Mouse (Mus musculus): ENCODE measurements around the gene Adsl. TPM values are rescaled to one million over a fixed set of nuclear protein-coding genes. Genes with fewer than 3 reads are reported as not detected.
A peak's percentile ranks its signal among the peaks of the same experiment; 100 is the strongest.

Gene Adsl
- total RNA-seq, 2 experiments from 2014 or later, result 24.9 to 31.5 TPM

DNA sequence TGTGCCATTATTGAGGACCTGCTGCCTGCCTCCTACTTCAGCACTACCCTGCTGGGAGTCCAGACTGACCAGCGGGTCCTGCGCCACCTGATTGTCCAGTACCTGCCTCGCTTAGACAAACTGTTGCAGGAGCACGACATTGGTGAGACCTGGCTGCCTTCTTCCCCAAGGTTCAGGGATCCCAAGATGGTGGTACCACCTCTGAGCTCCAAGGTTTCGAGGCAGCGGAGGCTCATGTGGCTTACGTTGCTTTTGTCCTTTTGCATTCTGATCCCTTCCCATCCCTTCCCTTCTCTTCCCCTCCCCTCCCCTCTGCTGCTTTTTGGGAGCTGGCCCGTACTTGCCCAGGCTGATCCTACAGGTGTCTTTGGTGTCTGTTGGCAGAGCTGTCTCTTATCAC, 59.6 kb downstream of the Adsl start:
- no peak for DNase-seq

DNA sequence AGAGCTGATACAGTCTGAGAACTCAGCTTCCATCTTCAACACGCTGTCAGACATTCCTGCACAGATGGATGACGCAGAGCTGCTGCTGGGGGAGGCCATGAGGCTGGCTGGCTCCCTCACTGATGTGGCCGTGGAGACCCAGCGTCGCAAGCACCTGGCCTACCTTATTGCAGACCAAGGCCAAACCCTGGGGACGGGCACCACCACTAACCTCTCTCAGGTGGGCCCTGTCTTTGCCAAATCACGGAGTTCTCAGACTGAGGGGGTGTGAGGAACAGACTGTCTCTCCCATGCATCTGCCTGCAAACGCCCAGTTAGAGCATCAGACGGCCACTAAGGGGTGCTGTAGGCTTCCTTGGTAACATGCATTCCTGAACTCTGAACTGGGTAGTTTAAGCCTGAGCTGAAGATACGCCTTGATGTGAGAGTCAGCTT, 60.4 kb downstream of the Adsl start:
- DNase-seq, result peak; percentile 58 to 59

DNA sequence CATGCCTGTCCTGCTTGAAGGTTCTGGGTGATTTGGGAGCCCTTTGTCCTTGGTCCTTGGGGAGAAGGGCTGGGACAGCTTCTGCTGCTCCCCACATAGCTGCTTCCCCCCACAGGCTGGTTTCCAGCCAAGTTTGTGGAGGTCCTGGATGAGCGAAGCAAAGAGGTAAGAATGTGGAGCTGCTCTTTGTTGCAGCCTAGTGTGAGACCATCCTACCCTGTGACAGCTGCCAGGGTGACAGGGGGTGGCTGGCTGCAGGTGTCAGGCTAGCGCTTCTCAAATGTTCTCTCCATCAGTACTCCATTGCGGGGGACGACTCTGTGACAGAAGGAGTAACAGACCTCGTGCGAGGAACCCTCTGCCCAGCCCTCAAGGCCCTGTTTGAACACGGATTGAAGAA, 61.8 kb downstream of the Adsl start:
- no peak for DNase-seq

DNA sequence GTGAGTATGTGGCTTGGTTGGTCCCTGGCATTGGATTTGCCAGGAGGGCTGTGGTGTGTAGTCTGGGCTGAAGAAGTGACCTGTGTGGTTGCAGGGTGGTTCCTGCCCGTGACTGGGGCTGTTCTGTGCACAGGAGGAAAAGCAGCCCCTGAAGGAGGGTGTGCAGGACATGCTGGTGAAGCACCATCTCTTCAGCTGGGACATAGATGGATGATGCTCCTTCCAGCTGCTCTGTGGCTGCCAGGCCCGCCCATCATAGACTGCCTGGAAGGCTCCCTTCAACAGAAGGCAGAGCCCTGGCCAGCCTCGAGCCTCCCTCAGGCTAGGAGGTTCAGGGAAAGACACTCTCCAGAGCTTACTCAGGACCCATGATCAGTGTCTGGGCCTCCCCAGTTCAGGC, 63.2 kb downstream of the Adsl start:
- DNase-seq, result no peak

DNA sequence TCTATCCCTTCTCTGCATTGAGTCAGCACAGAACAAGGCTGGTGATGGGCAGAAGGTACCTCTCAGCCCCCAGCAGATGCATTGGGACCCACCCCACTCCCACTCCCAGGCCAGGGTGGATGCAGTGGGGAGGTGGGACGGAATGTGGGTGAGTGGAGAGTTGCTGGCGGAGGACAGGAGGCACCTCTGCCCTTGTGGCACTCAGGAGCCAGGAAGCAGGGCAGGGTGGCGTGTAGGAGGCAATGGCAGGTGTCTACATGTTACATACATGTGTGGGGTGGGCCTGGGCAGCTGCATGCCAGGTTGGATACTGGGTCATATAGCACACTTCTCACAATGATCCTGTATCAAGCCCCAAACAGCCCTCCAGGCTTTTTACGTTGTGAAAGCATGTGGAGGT, 64.1 kb downstream of the Adsl start:
- no peak for DNase-seq

DNA sequence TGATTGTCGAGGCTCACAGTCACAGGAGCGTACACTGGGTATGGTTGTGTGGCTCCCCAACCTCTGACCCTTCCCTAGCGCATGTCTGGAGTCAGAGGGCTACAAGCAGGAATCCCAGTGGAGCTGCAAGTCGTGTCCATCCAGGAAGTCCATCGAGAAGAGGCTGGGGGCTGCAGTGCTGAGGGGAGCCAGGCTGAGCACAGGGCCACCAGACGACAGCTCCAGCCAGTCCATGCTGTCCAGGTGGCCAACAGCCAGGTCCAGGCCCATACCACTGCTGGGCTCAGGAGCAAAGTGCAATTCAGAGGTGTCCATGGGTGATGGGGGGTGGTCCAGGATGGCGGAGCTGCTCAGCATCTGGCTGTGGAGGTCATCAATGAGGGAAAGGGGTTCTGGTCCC, 64.9 kb downstream of the Adsl start:
- no peak for DNase-seq

DNA sequence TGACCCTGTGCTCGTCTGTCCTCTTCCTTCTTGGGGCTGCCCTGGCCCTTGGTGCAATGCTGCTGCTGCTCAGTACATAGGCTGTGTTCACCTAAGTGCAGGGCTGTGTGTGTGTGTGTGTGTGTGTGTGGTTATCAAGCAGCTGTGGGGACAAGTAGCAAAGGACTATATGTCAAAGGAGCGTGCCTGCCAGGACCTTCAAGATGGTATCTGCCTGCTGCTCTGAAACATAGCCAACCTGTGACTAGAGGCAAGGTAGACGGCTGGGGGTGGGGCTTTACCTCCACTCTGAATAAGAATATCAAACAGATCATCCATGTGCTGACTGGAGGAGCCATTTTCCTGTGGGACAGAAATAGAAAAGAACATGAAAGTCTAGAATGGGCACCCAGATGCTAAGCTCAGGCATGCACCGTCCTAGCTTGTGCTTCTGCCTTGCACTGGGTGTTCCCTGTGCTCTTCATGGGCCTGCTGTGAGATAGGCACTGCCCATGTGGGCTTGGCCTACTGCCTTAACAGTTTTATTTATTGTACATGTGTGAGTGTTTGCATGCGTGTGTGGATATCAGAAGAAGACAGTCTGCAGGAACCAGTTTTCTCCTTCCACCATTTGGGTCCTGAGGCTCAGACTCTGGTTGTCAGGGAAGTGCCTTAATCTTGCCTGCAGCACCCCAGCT, 66.9 kb downstream of the Adsl start:
- DNase-seq, result no peak

DNA sequence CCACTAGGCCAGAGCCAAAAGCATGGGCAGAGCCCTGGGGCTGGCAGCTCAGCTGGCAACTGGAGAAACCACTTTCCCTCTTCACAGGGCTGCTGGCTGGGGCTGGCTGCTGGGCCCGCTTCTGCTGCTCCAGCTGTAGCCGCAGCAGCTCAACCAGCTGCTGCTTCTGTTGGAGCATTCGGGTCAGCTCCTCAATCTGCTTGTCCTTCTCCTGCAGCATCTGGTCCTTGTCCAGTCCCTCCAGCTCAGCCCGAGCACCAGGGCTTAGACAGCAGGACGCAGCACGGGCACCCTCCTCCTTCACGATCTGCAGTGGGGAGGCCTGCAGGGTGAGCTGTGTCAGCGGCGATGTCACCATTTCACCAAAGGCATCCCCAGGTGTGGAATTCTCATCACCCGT, 68.2 kb downstream of the Adsl start:
- DNase-seq, result no peak

DNA sequence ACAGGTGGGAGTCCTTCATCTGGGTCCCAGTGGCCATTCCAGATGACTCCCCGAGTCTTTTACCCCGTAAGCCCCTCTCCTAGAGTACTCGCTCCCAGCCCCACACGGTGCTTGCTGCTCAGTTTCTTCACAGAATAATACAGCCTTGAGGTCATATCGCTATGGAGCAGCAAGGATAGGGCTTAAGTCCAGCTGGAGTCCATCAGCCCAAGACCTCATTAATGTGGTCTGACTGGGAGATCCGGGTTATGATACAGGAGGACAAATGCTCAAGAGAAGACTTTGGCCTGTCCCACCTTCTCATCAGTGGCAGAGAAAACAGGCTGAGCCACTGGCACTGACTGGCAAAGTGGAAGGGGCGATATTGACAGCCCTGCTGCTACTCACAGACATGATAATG, 69.0 kb downstream of the Adsl start:
- no peak for DNase-seq

Small RNA genes within 50 kb of the gene (microRNA-seq; reads per million reads assigned to microRNA genes)
- gene Mir5113, result 17.1 to 21.2 reads per million in 2 experiments

Other genes with a start within 250 kb of the Adsl start
- gene Tnrc6b, start 237.2 kb upstream of the Adsl start, total RNA-seq (2021), result 100 to 1,000 TPM in 1 of 2 experiments, 10 to 100 TPM in 1; 97.8 to 105 TPM
- gene Sgsm3, start 29.3 kb downstream of the Adsl start, total RNA-seq (2021), result 10 to 100 TPM; 72.0 to 84.3 TPM
- gene Mrtfa, start 242.3 kb downstream of the Adsl start, total RNA-seq (2021), result 100 to 1,000 TPM in 1 of 2 experiments, 10 to 100 TPM in 1; 96.1 to 121 TPM

Measured in layer of hippocampus, postnatal 36 days (tissue).